Mouse (Mus musculus): ENCODE measurements around the gene Vcp.
A peak's percentile ranks its signal among the peaks of the same experiment; 100 is the strongest.

The Vcp gene

DNA sequence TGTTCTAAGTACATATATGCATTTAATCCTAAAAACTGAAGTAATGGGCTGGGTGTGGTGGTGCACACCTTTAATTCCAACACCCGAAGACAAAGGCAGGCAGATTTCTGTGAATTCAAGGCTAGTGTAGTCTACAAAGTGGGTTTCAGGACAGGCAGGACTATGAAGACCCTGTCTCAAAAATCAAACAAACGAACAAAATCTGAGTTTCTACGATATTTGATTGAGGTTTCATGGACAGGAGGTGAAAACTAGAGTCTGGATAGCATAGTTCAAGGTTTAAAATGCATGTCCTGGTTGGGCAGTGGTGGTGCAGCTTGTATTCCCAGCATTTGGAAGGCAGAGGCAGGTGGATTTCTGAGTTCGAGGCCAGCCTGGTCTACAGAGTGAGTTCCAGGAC is 31.0 kb downstream of the Vcp start, which contains the start of gene 1700022I11Rik:
TSS of gene 1700022I11Rik (plus strand) at position 301 of the 400 bp plus-strand sequence.
- DNase-seq (ENCODE audit: low read depth) = no peak

DNA sequence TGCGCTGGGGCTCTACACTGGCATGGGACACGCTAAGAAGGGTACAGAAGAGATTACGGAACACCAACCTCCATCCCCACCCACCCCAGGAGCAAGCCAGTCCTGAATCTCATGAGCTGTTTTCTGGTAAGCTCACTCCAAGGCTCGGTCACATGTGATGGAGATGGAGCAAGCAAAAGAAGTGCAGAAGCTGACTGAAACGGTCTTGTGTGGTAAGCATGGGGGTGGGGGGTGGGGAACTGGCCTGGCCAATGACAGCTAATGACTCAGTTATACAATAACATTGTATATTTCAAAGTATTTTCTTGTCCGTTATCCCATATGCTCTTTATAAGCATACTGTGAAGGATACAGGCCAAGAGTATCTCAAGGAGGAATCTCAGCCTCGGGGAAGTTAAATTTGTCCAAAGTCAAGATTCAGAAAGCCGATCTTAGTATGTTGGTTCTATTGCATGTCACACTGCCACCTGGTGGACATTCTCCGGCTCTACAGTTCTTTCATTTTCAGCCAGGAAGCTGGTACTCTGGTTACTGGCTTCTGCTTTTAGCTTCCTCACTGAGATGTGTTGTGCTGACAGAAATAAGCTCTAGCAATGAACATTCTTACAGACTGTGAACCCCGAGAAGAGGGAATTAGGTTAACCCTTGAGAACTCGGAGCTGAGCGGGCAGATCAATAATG is 35.1 kb downstream of the Vcp start:
- DNase-seq (ENCODE audit: low read depth) = no peak

DNA sequence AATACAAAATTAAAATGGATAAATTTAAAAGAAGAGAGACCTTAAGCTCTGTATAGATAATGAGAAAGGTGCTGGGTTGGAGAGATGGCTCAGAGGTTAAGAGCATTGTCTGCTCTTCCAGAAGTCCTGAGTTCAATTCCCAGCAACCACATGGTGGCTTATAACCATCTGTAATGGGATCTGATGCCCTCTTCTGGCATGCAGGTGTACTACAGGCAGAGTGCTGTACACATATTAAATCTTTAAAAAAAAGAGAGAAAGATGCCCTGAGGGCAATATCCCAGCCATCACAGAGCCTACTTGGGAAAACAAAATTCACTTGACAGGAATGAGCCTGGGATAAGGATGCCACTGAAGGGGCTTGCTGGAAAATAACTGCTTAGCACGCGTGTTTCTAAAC is 36.8 kb downstream of the Vcp start:
- DNase-seq (ENCODE audit: low read depth) = no peak

DNA sequence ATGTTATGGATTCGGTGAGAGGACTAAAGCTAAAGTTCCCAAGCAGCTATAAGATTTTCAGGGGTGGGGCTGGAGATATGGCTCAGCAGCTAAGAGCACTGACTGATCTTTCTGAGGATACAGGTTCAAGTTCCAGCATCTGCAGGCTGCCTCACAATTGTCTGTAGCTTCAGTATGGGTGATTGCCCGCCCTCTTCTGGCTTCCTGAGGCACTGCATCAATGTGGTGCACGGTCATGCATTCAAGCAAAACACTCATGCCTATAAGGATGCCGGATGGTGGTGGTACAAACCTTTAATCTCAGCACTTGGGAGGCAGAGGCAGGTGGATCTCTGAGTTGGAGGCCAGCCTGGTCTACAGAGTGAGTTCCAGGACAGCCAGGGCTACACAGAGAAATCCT is 38.7 kb downstream of the Vcp start:
- no peak for DNase-seq (ENCODE audit: low read depth)

DNA sequence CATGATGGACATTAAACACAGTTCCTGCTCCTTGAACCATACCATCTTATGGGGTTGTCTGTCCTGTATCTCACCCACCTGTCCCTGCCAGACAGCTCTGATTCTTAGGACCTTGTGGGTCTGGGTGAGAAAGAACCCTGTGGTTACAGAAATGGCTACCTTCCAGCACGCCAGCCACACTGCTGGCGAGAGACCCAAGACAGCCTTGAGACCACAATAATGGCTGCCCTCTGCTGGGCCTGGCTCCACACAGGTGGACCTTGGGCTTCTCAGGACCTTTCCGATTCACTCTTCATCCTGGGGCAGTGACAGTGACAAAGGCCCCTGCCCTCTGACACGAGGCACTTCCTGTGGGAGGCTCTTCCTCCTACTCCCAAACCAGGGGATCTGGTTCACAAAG is 40.9 kb downstream of the Vcp start:
- DNase-seq (ENCODE audit: low read depth) = no peak

DNA sequence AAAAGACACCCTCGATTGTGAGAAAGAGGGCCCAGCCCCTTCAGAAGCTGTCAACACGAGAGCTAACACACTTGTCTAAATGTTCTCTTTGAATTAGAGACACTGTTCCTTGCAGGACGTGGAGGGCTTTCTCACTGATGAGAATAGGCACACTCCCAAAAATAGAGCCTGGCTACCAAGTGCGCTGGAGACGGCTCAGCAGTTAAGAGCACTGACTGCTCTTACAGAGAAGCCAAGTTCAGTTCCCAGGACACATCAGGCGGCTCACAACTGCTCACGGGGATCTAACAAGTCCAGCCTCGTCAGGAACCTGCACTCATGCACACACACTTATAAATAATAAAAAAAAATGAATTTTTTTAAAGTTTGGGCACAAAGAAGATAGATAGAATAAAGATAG is 41.4 kb downstream of the Vcp start:
- DNase-seq (ENCODE audit: low read depth) = no peak

DNA sequence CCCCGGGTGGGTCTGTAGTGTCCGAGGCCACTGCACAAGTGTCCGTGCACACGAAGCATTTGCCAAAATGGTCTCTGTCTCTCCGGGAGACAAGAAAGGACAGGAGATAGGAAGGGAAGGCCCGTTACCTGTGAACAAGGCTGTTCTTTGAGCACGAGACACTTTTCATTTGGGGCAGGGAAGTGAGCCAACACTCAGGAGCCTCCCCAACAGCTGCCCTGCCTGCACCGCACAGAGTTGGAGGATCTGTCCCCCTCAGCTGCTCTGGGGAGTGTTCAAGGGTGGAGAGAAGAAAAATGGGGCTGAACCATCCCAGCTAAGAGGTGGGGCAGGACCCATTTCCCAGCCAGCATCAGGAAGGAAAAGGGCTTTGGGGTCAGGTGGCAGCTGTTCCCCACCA is 42.3 kb downstream of the Vcp start:
- DNase-seq (ENCODE audit: low read depth) = no peak

DNA sequence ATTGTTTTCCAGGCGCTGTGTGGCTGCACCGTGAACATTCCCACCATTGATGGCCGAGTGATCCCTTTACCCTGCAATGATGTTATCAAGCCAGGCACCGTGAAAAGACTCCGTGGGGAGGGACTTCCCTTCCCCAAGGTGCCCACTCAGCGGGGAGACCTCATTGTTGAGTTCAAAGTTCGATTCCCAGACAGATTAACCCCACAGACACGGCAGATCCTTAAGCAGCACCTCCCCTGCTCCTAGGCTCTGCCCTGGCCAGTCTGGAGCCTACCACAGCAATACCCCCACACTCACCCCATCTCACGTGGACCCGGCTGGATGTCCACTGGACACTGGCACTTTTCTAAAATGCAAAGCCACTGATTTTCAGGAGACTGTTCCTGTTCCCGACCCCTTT is 43.0 kb downstream of the Vcp start:
- DNase-seq (ENCODE audit: low read depth) = no peak

DNA sequence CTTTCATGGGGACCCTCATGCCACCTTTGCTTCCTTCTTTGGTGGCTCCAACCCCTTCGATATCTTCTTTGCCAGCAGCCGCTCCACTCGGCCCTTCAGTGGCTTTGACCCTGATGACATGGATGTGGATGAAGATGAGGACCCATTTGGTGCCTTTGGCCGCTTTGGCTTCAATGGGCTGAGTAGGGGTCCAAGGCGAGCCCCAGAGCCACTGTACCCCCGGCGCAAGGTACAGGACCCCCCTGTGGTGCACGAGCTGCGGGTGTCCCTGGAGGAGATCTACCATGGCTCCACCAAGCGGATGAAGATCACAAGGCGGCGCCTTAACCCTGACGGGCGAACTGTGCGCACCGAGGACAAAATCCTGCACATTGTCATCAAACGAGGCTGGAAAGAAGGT is 43.7 kb downstream of the Vcp start:
- no peak for DNase-seq (ENCODE audit: low read depth)

DNA sequence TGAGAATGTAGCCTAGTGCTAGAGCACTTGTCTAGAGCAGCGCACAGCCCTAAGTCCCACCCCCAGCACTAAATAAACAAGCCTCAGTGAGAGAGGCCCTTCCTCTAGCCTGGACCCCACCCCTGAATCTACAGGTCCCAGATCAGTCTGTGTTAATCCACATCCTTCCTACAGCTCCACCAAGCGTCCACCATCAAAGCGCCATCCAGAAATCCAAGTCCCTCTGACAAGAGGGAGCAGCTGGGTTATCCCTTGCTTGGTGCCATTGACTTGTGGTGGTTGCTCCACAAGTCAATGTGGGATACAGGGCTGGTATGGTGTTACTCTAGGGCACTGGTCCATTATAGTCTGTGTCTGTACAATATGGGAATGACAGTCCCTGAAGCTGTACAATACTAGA is 45.1 kb downstream of the Vcp start:
- DNase-seq (ENCODE audit: low read depth) = no peak

DNA sequence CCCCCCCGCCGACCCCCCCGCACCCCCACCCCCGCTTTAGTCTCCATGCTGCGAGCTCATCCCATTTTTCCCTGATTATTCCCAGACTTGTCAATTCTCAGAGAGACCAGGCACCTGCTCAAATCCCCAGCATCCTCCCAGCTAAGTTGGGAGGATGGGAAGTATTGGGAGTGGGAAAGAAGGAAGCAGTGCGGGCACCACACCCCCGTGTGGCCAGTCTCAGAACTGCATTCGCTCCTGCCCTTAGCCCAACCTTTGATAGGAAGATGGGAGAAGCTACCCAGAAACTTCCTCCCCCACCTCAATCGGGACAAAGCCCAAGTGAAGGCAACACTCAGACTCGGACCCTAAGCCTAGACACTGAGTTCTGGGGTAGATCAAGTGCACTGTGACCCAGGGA is 46.0 kb downstream of the Vcp start:
- DNase-seq (ENCODE audit: low read depth) = peak; percentile 30

DNA sequence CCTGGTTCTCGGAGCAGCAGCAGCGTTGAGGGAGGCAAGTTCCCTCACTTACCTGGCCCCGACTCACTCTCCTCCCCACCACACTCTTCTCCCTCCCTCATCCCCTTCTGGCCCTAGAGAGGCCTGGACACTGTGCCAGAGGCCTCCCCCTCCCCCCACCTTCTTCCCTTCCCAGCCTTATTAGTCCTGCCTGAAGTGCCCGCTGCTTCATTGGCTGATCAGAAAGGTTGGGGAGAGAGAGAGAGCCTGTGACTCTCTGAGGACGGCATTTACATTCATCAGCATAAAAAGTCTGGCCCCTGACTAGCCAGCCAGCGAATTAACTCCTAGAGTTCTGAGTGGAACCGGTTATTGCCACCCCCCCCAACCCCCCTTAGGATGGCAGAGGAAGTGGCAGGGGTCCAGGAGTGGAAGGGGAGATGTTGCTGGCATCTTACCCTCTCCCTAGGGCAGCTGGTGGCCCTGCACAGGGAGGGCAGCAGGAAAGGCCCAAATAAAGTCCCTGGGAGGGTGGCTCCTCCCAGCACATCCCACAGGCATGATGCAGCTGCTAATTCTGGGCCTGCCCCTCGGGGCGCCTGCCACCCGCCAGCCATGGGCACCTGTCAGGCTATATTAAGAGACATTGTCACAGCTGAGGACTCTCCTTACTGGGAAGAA is 46.7 kb downstream of the Vcp start:
- DNase-seq (ENCODE audit: low read depth) = no peak

DNA sequence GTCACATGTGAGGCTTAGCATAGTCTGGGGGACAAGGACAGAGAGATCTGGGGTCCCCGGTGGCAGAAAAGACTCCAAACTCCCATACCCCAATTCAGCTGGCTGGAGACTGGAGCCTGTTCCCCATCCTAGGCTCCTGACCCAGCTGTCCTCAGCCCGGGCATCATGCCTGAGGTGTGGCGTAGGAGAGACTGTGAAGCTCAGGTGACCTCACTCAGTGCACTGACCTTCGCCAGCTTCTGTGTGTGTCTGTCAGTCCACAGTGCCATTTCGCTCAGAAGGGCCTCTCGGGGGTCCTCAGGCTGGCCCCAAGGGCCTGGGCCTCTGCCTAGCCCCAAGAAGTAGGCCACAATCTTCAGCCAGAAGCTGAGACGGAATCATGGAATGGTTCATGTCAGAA is 47.7 kb downstream of the Vcp start:
- no peak for DNase-seq (ENCODE audit: low read depth)

DNA sequence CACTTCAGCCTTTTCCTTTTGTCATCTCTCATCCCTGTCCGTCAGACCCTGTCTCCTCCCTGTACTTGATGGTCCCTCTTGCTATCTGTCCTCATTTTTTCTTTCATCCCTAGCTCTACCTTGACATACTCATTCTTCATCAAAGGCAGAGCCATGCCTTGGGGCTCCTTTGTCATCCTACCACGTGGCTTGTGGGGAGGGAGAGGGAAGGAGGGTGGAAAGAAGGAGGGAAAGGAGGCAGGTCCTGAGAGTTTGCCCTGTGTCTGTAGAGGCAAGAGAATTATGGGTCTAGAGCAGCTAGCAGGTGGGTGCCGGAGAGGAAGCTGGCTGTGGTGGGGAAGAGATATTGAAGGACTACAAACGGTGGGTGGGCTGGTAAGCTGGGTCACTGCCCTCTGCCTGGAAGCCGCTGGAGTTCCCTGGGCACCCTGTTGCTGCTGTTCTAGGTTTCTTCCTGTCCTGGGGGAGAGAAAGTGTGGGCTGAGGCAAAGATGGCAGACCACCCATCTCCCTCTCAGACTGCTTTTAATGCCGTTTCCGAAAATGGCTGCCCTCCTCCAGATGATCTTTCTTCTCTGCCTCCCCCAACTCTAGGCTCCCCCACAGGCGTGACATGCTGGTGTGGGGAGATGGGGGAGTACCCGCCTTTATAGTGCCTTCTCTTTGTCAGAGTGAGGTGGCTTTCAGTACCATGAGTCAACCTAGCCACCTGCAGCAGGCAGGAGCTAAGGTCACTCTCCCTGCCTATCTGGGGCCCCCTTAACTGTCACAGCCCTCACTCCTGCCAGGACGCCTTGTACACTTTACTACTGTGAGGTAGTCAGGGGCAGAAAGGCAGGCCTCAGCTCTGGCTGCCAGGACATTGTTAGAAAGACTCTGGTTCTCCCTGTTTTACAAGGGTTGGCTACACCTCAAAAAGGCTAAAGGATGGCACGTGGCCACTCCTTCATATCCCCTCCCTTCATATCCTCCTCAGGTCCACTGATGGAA is 48.8 kb downstream of the Vcp start:
- no peak for DNase-seq (ENCODE audit: low read depth)

DNA sequence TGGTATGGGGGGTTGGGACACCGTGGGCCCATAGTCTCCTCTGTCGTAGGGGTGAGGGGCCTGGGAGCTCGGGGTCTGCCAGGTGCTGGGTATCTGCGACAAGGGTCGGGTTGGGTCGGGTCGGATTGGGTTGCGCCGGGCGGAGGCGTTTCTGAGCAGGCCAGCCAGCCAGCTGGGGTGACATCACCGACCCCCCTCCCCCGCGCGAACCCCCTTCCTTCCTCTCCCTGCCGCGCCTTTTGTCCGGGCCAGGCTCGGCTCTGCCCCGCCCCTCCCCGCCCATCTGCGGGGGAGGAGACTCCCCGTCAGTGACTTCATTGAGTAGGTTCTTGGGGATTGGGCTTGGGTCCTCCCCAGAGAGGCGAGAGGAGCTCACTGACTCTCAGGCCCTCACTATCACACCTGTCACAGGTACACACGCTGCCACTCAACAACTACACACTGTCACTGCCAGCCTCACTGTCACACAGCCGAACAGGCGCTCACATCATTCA is 50.2 kb downstream of the Vcp start:
- peak; percentile 51 for DNase-seq (ENCODE audit: low read depth)

DNA sequence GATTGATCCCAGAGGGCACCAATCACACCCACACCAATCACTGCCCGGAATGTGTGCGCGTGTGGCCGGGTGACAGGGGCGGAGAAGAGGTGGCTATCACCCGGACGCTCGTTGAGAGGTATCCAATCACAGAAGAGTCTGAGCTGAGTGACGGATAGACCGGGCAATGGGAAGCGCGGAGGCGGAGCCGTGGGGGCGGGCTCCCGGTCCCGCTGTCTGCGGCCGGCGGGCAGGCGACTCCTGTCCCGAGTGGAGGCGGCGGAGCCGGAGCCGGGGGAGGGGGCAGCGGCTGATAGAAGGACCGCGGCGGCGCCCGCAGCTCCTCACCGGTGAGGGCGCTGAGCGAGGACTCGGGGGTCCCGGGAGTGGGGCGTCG is 50.6 kb downstream of the Vcp start, which contains the start of gene Dnajb5:
TSS of gene Dnajb5 (plus strand) at position 139 of the 376 bp plus-strand sequence.
- peak; percentile 97 for DNase-seq (ENCODE audit: low read depth)

DNA sequence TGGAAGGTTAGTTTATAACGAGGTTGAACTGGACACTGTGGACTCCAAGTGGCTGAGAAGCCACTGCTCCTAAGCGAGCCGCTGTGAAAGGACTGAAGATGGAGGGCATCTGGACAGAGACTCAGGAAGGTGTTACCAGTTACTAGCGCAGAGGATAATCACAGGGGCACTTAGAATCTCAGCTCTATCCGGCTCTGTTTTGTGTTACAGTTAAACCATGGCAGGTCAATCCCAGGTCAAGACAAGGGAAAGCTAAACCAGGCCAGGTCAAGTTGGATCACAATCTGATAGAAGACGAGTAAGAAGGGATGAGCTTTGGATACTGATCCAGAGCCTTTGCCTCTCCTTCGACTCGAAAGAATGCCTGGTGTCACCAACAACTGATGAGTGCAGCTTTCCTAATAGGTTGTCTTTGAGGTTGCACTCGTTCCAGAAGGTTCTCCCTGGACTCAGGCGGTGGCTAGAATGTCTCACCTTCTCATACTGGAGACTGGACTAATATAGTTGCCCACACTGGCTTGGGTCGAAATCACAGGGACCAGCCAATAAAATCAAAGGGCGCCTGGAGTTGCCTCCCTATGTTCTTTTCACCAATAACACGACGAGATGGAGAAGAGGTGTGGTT is 51.1 kb downstream of the Vcp start:
- no peak for DNase-seq (ENCODE audit: low read depth)

DNA sequence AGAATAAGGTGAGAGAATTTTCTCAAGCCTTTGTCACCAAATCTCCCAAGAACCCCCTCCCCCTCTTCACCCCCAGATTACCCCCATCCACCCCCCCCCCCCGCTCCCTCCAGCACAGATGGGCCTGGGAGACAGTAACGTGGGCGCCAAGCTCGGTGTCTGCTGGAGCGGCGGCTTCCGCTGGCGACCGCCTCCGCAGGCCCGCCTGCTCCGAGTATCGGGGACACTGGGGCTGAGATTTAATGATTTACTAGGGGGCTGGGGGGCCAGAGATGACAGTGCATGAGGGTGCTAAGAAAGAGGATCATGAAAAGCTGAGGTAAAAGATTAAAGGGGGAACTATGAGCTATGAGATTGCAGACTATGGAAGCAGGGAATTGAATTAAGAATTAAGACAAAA is 51.8 kb downstream of the Vcp start:
- DNase-seq (ENCODE audit: low read depth) = no peak

DNA sequence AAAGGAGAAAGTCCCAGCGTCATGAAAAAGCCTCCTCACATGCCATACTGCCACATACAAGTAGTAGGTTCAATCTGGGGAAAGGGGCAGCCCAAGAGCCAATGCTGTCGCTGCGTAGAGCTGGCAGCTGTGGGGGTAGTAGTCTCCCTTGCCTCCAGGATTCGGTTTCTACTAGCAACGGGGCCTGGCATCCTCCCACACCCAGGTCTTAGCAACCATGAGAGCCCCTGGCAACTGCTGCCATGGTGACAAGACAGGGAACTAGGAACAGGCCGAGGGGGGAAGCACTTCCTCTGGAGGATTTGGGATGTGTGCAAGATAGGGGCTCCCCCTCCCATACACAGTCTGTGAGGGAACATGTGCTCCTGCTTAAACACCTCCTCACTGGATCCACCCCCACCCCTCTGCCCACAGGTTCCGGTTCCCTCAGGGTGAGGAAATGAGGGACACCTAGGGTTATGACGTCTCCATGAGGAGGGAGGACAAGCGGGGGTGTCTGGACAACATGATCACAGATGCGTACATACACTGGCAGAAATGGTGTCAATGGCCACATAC is 53.5 kb downstream of the Vcp start:
- no peak for DNase-seq (ENCODE audit: low read depth)

DNA sequence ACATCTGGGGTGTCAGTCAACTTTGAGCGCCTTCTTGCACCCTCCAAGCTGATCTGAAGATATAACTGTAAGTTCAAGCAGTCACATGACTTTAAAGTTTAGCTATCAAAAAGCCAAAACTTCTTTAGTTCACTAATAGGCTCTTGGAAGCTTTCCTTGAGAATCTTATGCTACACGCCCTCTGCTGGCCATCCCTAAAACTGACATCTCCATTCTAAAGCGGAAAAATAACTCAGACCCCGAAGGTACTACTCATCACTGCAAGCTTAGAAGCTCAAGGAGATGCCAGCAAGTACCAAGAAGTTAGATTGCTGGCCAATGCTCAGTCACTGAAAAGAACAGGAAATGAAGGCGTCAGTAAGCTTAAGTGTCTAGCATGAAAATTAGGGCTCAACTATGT is 54.4 kb downstream of the Vcp start:
- DNase-seq (ENCODE audit: low read depth) = no peak

DNA sequence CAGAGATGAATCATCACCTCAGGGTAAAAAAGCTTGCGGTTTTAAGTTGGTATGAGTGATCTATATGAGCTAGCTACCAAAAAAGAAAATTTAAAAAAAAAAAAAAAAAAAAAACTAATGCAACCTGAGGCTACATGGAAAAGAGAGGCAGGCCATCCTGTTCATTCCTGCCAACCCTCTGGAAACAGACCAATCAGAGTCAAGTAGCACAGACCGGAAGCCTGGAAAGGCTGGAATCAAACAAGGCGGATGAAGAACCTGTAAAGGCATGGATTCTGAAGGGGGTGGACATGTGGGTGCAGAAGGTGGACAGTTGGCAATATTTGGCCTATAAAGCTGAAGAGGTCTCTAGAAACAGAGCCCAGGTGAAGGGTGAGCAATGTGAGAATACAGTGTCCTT is 54.9 kb downstream of the Vcp start:
- no peak for DNase-seq (ENCODE audit: low read depth)

DNA sequence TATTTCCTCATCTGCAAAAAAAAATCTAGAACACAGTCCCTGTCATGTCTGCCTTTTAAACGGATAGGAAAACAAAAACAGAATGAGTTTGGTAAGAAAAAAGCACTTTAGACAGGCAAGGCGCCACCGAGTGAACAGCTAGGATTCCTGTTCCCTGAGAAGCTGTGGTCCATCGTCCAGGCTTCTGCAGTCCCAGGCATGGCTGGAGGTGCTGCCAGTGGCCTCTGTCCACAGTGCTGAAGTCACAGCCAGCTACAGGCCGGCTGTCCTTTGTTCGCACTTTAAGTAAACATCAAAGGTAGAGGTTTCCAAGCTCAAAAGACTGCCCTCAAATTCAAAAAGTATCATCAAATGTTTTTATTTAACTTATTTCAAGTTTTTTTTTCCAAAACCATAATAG is 55.3 kb downstream of the Vcp start:
- DNase-seq (ENCODE audit: low read depth) = no peak
